Mouse (Mus musculus): Measurements from ENCODE around the gene Hs1bp3.

The Hs1bp3 gene

DNA sequence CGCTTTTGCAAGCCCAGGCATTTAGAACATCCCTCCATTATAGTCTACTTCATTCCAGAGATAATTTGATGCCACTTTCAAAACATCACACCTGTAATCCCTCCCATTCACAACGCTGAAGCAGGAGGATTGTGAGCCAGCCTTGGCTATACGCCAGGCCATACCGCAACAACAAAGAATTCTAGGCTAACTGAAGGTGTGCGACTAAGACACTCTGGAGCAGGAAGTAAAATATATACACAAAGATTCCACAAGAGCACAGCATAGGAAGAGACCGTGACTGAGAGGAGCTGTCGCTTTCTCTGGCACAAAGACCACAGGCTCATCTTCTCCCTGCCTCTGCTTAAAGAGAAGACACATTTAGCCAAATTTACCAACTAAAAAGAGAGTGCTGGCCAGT is 49.2 kb downstream of the Hs1bp3 start:
- no peak for DNase-seq (ENCODE audit: low spot score in 2 of 2)

- DNase-seq (ENCODE audit: low spot score in 2 of 2): no peak
Measured at GRCm38 (mm10) chr12:8364321-8364838, 51.1 kb downstream of the Hs1bp3 start.

DNA sequence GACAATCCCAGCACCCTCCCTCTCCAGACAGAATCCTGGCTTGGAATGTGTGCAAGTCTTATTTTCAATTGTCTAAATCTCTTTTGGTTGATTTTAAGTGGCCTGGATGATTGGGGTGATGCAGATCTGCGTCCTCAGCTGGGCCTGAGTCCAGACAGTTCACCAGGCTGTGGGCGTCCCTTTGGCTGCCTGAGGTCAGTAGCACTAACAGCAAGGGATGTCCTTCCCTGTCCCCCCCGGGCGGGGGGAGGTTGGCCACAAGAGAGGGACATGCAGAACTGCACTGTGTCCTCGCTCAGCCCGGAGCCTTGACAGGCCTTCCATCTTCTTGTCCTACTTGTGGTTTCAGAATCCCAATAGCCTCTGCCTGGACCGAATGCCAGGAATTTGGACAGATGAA is 52.1 kb downstream of the Hs1bp3 start:
- DNase-seq (ENCODE audit: low spot score in 2 of 2): no peak

- DNase-seq (ENCODE audit: low spot score in 2 of 2): no peak
Measured at GRCm38 (mm10) chr12:8365905-8366576, 52.8 kb downstream of the Hs1bp3 start.

GRCm38 (mm10) chr12:8366688-8367087 is 53.5 kb downstream of the Hs1bp3 start:
- DNase-seq (ENCODE audit: low spot score in 2 of 2): no peak

- no peak for DNase-seq (ENCODE audit: low spot score in 2 of 2)
Measured at GRCm38 (mm10) chr12:8371746-8372510, 58.7 kb downstream of the Hs1bp3 start.

DNA sequence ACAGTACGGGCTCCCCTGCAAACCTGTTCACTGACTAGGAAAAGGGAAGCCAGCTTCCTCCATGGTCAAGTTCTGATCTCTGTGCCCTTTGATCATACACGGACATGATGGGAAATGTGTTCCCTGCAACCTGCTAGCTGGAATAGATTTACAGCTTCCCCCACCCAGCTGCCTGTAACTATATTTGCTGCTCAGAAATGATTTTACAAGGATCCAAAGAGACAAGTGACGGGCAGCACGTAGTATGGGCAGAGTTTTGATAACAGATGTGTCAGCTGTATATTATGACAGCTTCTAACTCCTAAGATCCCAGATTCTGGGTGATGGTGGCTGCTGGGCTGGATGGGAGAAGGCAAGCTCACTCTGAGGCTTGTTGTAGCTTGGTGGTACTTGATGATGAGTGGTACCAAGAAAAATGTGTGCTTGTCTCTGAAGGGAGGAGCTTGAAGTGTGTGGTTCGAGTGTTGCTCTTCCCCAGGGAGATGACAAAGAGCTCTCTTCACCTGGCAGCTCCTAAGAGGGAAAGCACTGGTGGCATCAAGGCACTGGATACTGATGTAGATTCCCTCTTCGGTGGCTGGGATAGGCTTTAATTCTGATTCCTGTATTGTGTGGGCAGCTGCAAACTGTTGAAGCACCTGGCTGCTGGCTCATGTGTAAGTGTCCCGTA is 59.4 kb downstream of the Hs1bp3 start:
- no peak for DNase-seq (ENCODE audit: low spot score in 2 of 2)

DNA sequence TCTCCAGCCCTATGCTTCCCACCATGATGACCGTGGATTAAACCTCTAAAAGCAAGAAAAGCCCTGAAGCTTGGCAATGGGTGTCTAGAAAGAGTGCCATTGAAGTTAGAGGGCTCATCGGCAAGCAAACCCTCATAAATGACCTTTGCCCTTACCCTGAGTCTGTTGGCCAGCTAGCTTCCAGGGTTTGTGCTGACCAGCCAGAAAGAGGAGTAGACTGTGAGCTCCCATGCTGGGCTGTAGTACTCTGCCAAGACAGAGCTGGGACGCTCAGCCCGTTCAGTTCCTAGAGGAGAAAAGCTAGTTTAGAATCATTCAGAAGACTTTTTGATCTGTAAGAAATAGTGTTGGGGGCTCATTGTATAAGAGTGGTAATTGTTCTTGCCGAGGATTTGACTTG is 60.5 kb downstream of the Hs1bp3 start:
- no peak for DNase-seq (ENCODE audit: low spot score in 2 of 2)

- DNase-seq (ENCODE audit: low spot score in 2 of 2): no peak
Measured at GRCm38 (mm10) chr12:8377169-8377568, 63.9 kb downstream of the Hs1bp3 start.

DNA sequence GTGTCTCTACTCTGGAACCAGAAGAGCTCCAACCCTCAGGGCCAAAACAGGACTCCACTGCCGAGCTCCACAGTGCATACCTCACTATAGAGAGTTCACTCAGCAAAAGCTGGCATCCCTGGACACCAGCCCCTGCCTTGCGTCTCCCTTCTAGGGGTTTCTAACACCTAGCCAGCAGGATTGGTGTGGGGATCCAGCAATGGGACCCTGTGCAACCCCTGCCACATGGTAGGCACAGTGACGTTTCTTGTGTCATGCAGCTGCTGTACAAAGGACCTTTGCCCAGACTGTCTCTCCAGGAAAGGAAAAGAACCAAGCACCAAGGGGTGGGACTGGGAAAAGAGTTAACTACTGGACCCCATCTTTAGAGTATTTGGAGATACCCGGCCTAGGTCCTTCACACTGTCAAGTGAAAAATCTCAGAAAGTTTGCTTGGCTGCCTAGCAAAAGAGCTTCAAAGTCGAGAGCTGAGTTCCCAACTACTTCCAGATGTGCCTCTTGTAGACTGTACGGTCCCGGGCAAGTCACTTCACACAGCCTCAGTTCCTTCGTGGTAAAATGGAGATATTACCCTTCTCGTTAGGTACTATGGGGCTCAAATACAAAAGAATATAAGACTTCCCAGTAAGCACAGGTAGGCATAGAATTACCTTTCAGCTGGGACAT is 64.9 kb downstream of the Hs1bp3 start:
- DNase-seq (ENCODE audit: low spot score in 2 of 2): no peak

DNA sequence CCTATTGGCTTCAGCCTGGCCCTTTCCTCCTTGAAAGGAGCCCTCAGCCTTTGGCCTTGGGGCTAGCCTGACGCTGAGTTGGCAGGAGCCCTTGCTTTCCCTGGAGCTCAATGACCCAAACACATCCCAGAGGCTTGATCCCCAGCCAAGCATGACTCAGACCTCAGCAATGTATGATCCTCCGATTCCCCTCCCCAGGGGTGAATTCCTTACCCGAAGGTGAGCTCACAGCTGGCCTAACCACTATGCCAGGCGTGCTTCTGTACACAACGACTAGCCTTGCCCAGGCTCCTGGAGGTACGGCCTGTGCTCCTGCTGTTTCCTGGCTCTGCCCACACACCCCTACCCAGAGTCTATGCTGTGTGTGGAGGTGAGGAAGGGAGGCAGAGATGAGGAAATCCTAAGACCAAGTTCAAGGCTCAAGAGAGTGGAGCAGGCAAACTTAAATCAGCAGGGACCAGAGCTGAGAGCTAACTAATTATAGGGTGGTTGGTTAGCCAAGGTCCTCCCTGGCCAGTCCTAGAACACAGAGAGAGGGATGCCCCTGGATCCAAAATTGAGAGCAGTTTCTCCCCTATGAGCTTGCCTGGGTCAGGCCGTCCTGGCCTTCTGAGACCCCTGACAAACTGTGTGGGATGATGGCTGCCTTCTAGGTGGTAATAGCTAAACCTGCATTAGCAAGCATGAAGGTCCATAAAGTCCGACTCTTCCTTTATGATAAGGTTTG is 66.7 kb downstream of the Hs1bp3 start:
- no peak for DNase-seq (ENCODE audit: low spot score in 2 of 2)

- no peak for DNase-seq (ENCODE audit: low spot score in 2 of 2)
Measured at GRCm38 (mm10) chr12:8380944-8381343, 67.7 kb downstream of the Hs1bp3 start.

DNA sequence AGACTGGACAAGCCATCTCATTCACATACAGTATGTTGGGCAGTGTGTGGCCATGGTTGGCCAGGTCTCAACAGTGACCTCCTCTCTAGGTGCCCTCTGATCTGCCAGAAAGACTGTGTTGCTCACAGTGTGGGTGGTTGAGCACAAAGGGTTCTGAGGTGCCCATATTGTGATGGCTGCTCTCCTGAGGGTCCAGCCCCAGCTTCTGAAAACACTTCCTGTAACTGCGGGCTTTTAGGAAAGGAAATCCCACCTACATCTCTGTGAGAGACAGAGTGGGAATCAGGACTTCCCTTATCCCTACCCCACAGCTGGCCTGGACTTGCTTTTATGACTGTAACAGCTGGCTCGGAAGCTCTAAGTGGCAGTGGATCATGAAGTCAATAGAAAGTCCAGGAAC is 68.7 kb downstream of the Hs1bp3 start:
- no peak for DNase-seq (ENCODE audit: low spot score in 2 of 2)

GRCm38 (mm10) chr12:8383822-8384221 is 70.6 kb downstream of the Hs1bp3 start:
- DNase-seq (ENCODE audit: low spot score in 2 of 2): no peak

DNA sequence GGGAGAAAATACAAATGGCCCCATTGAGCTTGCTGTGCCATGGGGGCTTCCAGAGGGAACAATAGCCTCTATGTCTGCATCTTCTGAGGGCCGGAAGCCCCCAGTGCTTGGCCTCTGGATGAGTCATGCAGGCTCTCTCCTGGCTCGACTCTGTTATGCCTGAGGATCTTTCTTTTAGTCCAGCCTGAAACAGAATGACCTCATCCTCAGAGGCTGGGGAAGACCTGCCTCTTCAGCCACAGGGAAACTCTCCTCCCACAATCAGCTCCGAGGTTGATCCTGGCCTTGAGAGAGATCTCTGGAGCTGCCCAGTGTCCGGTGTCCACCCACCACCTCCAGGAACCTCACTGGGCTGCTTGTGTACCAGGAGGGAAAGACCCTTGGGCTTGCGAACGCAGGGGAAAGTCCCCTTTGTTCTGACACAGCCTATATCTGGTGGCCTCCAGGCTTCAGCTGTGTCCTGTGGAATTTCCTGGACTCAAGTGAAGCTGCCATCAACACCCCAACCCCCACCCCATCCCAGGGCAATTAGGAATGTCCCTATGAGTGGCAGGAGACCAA is 73.3 kb downstream of the Hs1bp3 start:
- no peak for DNase-seq (ENCODE audit: low spot score in 2 of 2)

GRCm38 (mm10) chr12:8387281-8387680 is 74.0 kb downstream of the Hs1bp3 start:
- DNase-seq (ENCODE audit: low spot score in 2 of 2): no peak

- no peak for DNase-seq (ENCODE audit: low spot score in 2 of 2)
Measured at GRCm38 (mm10) chr12:8388529-8389414, 75.5 kb downstream of the Hs1bp3 start.

- no peak for DNase-seq (ENCODE audit: low spot score in 2 of 2)
Measured at GRCm38 (mm10) chr12:8393226-8393625, 80.0 kb downstream of the Hs1bp3 start.
